Mouse (Mus musculus) thymus, adult 2 months (tissue): ENCODE results near the gene Scarb2. TPM values are rescaled to one million over a fixed set of nuclear protein-coding genes. Genes with fewer than 3 reads are reported as not detected.

Experiments
- DNase-seq: peaks from one replicate; pipeline ENCODE4 v3.0.0; 2021
- H3K27ac ChIP-seq: fragments of 200-500 bp; 2 replicates; pipeline ENCODE4 v1.5.1; 2012; ENCODE audit warnings: low read length, control low read depth; ENCODE audit not compliant: control insufficient read depth, insufficient read depth
- H3K27me3 ChIP-seq: fragments of 200-500 bp; 2 replicates; pipeline ENCODE4 v1.6.1; 2012; ENCODE audit warnings: mild to moderate bottlenecking, low read length, moderate library complexity, mixed read lengths; ENCODE audit not compliant: control insufficient read depth, insufficient read depth
- H3K36me3 ChIP-seq: fragments of 200-500 bp; 2 replicates; pipeline ENCODE4 v1.6.1; 2012; ENCODE audit warnings: mild to moderate bottlenecking, low read length, moderate library complexity; ENCODE audit not compliant: control insufficient read depth, insufficient read depth
- H3K4me1 ChIP-seq: fragments of 200-500 bp; replicated peaks from 2 replicates; pipeline ENCODE4 v1.6.1; 2012; ENCODE audit warnings: low read length; ENCODE audit not compliant: control insufficient read depth, insufficient read depth
- H3K4me3 ChIP-seq: fragments of 200-500 bp; 2 replicates; pipeline ENCODE4 v1.5.1; 2012; ENCODE audit warnings: mild to moderate bottlenecking, low read length, control low read depth, moderate library complexity; ENCODE audit not compliant: control insufficient read depth, insufficient read depth
- CTCF ChIP-seq: fragments of 200-500 bp; IDR thresholded peaks from 2 replicates; pipeline ENCODE4 v1.5.1; 2012; ENCODE audit warnings: mild to moderate bottlenecking, control low read depth, low read length, moderate library complexity, borderline replicate concordance; ENCODE audit not compliant: control insufficient read depth, poor library complexity, insufficient read depth; ENCODE audit errors: extremely low read depth
- POLR2A ChIP-seq: fragments of 200-500 bp; IDR thresholded peaks from 2 replicates; pipeline ENCODE4 v1.6.1; 2012; ENCODE audit warnings: mild to moderate bottlenecking, low read length, control low read depth, moderate library complexity; ENCODE audit not compliant: control insufficient read depth, poor library complexity, insufficient read depth; ENCODE audit errors: extremely low read depth
- WGBS: fragments of 180-500 bp; shearing (Covaris S2); methylation state at CpG from one replicate; pipeline ENCODE4 v1.1.7; 2018; 5-methylcytosine and 5-hydroxymethylcytosine counted together
- polyA plus RNA-seq: library from polyadenylated mRNA; depleted of rRNA; stranded (reverse); fragments of >200 nt; gene quantifications from 2 replicates; pipeline ENCODE4 v1.2.3, GENCODE M21; 2012

Gene Scarb2
- polyA plus RNA-seq, 1 experiment: 40.2 TPM

GRCm38 (mm10) chr5:92413271-92413981, 93.2 kb downstream of the Scarb2 start:
- Histone ChIP-seq H3K36me3 (peaks cover 21% of the 10 kb centered on the region), H3K27ac (no peak overlapping the region), H3K4me1 (no peaks in the 10 kb centered on the region), H3K4me3 (no peak overlapping the region), H3K27me3 (no peaks in the 10 kb centered on the region)
- whole genome bisulfite sequencing: 91% methylated on average over 11 of the region's 11 CpGs
- TF ChIP-seq POLR2A (no peak), CTCF (no peak)
- DNase-seq: no peak

- 83% methylated on average over 7 of the region's 7 CpGs for WGBS
- no peaks in the 10 kb centered on the region for H3K27me3 ChIP-seq
- H3K4me1 ChIP-seq: no peaks in the 10 kb centered on the region
- no peak for DNase-seq
- H3K36me3 ChIP-seq: peaks cover 5% of the 10 kb centered on the region
- no peak overlapping the region for H3K4me3 ChIP-seq
- TF ChIP-seq POLR2A: no peak
- TF ChIP-seq CTCF: no peak
- H3K27ac ChIP-seq: no peak overlapping the region
These were observed 95.0 kb downstream of the Scarb2 start for GRCm38 (mm10) chr5:92411461-92412140.

- no peak overlapping the region for H3K4me3 ChIP-seq
- H3K36me3 ChIP-seq: no peaks in the 10 kb centered on the region; the same call in 1 of the 2 replicates
- no peaks in the 10 kb centered on the region for H3K4me1 ChIP-seq
- TF ChIP-seq POLR2A (no peak), CTCF (no peak)
- H3K27me3 ChIP-seq: no peaks in the 10 kb centered on the region
- no peak overlapping the region for H3K27ac ChIP-seq
- DNase-seq: no peak
- WGBS: 98% methylated on average over 5 of the region's 5 CpGs
These were observed 96.1 kb downstream of the Scarb2 start for GRCm38 (mm10) chr5:92410486-92410885.

GRCm38 (mm10) chr5:92409361-92410155, 97.1 kb downstream of the Scarb2 start:
- TF ChIP-seq CTCF (no peak), POLR2A (no peak)
- 89% methylated on average over 9 of the region's 9 CpGs for WGBS
- no peak for DNase-seq
- H3K36me3 ChIP-seq: no peaks in the 10 kb centered on the region; the same call in 1 of the 2 replicates
- no peak overlapping the region for H3K4me3 ChIP-seq
- no peaks in the 10 kb centered on the region for H3K27me3 ChIP-seq
- H3K4me1 ChIP-seq: no peaks in the 10 kb centered on the region
- H3K27ac ChIP-seq: no peak overlapping the region

- Histone ChIP-seq H3K27ac (no peak overlapping the region), H3K4me1 (no peaks in the 10 kb centered on the region), H3K27me3 (no peaks in the 10 kb centered on the region), H3K36me3 (no peaks in the 10 kb centered on the region), H3K4me3 (no peak overlapping the region)
- no peak for DNase-seq
- whole genome bisulfite sequencing: 89% methylated on average over 2 of the region's 2 CpGs
- no peak for TF ChIP-seq CTCF
- no peak for TF ChIP-seq POLR2A
These were observed 102.3 kb downstream of the Scarb2 start for GRCm38 (mm10) chr5:92404400-92404678.

GRCm38 (mm10) chr5:92403562-92404399, 102.9 kb downstream of the Scarb2 start:
- no peaks in the 10 kb centered on the region for H3K27me3 ChIP-seq
- no peak overlapping the region for H3K4me3 ChIP-seq
- 94% methylated on average over 10 of the region's 10 CpGs for WGBS
- no peak for DNase-seq
- H3K4me1 ChIP-seq: no peaks in the 10 kb centered on the region
- no peak for TF ChIP-seq POLR2A
- no peak for TF ChIP-seq CTCF
- no peak overlapping the region for H3K27ac ChIP-seq
- no peaks in the 10 kb centered on the region for H3K36me3 ChIP-seq
